Mouse (Mus musculus) frontal cortex, postnatal 14 days (tissue): ENCODE data around the gene Bcar3.
A peak's percentile ranks its signal among the peaks of the same experiment; 100 is the strongest.
"Not testable (repeated sequence)": the region's sequence is repeated elsewhere in the genome, so short reads cannot be mapped to it uniquely, and the experiment has no call there.

Experiments
- DNase-seq, 2 experiments: peaks; one replicate each; pipeline ENCODE4 v3.0.0; 2022; ENCODE audit warnings: low spot score in 2 of 2

The Bcar3 gene

DNA sequence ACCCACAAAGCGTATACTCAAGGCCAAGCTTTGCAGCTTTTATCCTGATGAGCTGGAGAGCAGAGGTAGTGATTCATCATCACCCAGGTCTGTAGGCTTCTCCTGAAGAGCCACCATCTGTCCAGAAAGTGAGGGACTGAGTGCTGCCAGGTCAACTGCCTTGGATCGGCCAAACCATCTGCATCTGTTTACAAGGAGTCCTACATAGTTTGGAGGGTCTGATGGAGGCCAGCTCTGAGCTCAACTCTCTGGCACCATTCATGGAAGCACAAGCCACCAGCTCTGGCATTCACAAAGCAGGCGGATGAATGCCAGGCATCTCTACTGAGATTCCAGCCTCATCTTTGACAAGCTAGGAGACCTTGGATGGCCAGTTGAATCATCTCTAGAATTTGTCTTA, 87.7 kb downstream of the Bcar3 start:
- no peak for DNase-seq

DNA sequence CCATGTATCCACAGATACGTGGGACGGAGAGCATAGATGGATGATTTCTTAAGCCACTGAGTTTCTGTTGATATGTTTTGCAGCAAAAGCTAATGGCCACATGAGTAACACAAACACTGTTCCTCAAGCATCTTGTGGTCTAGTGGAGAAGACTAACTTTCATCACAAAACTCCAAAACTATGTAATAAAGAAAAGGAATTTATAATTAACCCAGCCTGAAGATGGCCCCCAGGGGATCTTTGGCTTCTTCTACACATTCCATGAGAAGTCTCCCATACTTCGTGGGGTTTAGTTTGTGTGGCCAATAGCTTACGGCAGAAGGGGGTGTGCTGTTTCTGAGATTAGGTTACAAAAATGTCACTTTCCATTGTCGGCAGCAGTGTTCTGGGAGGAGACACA, 92.5 kb downstream of the Bcar3 start:
- no peak for DNase-seq

DNA sequence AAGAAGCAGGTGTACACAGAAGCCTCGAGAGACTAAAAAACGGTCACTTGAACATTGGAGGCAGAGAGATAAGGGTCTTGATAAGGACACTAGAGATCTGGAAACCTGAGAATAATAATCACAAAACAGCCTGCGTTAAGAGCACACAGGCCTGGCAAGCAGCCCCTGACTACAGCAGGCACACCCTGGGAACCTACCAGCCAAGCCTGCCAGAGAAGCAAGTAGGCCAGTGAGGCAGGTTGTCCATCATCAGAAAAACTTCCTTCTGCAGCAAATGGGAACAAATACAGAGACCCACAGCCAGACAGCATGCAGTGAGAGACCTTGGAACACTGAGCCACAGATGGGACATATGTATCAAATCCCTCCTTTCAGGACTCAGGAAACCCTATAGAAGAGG, 93.8 kb downstream of the Bcar3 start:
- no peak for DNase-seq

DNA sequence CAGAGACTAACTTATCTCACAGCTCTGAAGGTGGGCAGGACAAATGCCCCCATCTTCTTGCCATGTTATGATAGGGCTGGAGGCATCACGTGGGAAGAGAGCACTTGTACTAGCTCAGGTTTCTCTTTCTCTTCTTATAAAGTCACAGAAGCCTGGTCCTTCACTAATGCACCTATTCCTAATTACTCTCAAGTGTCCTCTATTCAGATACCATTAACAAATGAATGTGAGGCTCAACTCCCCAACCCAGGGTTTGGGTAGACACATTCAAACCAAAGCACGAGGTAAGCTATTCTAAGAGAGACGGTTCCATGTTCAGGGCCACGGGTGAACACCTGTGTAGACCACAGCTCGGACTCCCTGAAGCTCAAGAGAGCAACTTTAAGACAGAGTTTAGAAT, 96.0 kb downstream of the Bcar3 start:
- no peak for DNase-seq

DNA sequence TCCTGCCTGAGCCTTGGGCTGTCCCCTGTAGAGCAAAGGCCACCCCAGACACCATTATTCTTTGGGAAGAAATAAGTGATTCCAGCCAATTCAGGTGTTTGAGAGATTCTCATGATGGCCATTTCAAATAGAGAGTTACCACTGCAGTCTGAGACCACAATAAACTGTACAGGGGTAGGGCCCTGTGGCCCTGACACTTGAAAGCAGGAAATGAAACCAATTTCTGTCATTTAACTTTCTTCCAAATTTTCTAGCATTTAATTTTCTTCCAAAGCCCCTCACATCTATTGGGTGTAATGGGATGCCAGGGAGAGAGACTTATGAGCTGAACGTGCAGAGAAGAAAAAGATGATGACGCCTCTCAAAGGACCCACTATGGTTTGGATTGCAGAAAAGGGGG, 97.2 kb downstream of the Bcar3 start:
- DNase-seq = no peak

DNA sequence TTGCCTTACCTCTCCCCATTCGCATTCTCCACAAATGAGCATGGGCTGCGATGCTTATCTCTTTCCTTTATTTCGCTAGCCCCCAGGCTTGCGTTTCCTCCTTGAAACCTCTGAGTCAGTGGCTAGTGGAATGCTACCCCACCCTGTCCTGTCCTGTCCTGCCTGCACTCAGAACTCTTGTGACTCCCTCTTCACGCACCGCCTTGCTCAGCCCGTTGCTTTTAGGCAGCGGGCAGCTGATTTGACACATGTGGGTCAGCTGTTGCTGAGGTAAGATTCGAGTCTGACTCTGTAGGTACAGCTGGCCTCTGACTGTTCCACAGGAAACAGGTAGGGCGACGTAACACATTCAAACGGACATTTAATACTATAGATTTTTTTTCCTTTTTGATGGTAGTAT, 97.9 kb downstream of the Bcar3 start:
- no peak for DNase-seq

DNA sequence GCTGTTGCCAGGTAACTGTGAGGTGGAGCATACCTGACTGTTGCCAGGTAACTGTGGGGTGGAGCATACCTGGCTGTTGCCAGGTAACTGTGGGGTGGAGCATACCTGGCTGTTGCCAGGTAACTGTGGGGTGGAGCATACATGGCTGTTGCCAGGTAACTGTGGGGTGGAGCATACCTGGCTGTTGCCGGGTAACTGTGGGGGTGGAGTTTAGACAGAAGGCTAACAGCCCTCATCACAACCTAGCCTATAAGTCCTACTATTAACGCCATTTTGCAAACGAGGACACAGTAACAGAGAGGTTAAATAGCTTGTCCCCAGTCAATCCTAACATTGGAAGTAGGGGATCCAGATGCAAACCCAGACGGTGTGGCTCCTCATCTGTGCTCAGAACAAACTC, 99.5 kb downstream of the Bcar3 start:
- not testable (repeated sequence) for DNase-seq

DNA sequence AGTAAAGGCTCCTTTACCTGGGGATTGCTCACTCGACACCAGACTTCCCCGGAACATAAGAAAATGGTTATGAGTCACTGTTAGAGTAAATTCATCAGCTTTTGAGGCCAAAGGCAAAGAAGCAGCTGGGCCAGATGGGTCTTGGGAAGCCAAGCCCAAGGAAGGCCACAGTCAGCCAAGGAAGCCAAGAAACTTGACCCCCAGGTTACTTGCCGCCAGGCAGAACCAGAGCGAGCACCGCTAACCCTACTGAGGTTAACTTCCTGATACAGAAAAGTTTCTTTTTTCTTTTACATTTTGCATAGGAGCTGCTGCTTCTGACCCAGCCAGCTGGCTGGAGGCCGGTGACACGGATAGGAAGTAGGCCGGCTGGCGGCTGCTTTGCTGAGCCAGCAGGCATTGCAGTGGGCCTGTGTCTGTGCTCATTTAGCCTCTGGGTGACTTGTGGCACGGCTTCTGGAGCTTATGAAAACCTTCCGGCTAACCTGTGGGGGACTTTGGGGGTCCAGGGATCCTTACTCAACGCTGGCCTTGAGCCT, 100.0 kb downstream of the Bcar3 start:
- no peak for DNase-seq

DNA sequence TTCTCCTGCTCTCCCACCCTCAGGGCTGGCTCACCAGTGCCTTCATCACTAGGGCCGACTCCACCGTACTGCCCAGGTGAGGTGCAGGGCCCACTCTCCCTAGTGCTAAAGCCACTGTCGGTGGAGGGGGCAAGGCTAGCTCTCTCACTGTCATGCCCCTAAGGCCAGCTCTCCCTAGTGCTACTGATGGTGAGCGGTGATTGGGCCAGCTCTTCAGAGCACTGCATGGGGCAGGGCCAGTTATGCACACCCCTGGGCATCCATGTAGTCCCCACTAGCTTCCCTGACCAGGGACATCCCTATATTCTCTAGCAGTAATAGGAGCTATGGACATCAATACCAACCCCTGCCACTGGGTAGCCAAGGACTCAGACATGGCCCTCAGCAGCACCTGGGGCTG, 103.0 kb downstream of the Bcar3 start:
- no peak for DNase-seq

DNA sequence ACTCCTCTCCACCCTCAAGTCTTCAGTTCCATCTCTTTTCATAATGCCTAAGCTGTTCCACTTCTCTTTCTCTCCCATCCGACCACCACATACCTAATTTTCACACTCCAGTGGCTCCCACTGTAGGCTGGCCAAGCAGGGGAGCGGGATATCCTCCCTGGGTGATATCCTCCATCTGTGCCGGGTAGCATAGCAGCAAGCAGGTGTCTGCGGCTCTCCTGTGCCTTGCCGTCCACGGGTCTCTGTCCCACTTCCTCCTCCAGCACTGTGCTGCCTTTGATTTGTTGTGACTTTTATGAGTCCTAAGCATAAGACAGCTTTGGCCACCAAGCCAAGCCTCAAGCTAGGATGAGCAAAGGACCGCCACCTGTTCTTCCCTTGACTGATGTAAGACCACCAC, 103.5 kb downstream of the Bcar3 start:
- DNase-seq = no peak

DNA sequence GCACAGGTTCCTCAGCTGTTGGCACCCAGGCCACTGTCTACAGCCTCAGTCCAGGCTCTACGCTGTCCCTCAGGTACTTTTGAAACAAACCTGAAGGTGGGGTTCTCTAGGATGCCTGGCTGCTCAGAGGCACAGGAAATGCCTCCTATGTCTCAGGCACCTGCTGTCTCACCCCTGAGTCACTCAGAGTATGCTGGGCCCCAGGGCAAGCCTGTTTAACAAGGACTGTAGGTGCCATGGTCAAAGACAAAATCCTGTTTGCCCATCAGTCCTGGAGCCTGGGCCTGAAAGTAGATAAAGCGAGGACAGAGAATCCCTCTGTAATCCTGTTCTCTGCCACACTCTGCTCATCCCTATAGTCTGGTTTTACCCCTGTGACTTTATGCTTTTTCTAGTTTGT, 107.1 kb downstream of the Bcar3 start:
- DNase-seq = no peak

DNA sequence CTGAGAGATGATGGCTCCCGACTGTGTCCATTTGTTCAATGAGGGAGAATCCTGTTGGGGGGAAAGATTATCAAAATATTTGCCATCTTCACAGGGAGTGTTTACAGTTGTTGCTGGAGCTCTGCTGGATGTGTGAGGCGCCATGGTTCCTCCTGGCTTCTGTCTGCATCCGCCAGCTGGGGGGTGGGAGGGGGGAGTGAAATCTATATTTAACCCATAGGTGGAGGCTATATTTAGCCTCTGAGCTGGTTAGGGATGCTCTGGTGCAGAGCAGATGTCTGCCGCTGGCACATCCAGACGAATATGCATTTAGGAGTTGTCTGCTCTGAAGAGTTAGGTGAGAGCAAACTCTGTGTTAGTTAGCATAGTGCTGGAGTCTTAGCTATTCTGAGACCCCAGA, 108.2 kb downstream of the Bcar3 start:
- no peak for DNase-seq

DNA sequence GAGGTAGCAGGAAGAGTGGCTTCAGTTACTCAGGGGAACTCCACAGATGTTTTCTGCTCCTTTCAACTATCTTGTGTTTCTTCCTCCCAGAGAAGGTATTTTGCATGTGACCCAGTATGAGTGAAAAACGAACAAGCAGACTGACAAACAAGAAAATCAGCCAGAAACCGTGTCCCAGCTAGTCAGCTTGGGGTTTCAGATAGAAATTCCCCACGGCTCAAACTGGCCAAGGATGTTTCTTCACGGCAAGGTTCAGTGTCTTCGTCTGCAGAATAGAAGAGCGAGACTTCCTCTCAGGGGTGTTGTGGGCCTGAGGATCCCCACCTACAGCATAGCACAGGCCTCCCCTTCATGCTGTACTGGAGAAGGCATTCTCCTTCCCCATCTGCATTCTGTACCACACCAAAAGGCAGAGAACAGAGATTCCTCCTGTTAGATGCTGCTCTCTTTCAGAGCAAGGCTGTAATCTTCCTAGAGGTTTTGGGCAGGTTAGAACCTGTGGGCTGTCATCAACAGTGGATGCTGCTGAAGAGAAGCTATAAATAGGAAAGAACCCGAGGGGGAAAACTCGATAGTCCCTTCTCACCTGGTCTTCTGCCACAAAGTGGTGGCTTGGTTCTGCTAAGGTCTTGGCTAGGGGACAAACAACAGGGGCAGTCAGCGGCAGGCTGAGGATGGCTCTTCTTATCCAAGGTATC, 110.1 kb downstream of the Bcar3 start:
- no peak for DNase-seq

DNA sequence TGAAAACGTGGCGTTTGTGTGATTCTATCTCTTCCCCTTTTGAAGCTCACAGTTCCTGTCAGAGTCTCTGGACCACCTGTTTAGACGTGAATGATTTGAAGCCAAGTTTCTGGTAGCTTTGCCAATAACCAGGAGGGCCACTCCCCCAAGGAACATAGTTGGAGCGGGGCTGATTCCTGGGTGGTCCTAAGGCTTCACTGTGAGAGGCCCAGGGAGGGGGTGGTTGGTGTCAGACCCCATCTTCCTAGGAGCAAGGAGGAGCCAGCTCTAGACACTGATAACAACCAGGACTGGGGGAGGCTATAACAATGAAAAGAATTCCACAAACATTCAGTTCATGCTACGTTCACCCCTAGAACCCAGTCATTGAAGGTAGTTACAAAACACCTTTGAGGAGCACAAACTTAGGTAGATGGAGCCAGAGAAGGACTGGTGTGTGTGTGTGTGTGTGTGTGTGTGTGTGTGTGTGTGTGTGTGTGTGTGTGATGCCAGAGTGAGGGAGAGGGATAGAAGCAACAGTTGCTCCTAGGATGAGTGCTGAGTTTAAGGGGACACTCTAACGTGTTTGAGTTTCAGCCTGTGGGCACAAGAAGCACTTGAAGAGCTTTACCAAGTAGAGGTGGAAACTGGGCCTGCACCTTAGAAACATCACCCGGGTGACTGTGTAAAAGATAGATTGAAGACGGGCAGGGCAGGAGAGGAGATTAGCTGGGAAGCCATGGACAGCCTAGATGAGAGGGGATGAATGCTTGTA, 111.4 kb downstream of the Bcar3 start:
- no peak for DNase-seq

DNA sequence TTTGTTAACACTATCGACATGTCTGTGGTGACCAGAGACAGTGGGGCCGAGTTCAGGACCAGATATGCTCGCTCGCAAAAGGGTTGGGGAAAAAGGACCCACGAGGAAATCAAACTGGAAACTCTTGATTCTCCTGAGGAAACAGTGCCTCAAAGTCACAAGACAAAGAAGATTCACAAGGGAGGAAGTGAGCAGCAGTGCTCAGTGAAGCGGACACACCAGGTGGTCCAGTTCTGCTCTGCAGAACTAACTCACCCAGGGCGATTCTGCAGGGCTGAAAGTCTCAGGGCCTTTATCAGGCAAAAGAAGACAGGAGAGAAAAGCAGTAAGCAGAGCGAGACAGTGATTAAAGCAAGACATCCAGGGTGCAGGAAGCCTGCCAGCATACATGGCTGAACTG, 112.5 kb downstream of the Bcar3 start:
- DNase-seq = no peak

DNA sequence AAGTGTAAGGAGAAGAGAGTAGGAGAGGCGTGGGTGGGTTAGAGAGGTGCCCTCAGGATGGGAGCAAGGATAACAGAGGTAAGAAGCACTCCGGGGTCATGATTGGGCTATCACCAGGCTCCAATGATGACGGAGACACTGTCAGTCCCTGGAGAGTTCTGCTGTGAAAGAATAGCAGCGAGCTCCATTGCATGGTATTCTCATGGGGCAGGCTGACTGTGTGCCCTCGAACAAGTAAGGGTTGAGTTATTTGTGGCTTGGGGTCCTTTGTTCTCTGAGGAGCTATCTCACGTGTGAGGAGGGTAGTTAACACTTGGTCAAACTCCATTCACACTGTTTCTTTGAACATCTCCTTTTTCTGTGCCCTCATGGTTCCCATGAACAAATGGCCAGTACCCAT, 113.8 kb downstream of the Bcar3 start:
- no peak for DNase-seq

DNA sequence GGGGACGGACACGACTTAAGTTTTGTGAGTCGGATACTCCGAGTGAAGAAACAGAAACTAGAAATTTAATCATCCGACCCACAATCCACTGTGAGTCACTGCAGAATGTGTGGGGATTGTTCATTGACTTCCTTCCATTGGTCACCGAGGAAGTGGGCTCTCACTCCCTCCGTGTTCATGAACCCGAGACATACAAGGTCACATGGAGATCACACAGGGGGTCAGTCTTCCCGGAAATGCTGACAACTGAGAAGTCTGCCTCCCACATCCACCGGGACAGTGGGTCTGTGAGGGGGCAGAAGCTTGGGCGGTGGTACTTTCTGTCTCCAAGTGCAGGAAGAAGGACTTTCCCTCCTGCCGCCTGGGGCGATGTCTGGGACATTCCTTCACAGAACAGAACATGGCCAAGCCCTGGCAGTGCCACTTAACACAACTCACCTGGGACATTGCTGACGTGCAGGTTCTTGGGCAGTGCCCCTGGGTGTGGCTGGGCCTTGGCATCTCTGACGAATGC, 114.9 kb downstream of the Bcar3 start:
- no peak for DNase-seq

DNA sequence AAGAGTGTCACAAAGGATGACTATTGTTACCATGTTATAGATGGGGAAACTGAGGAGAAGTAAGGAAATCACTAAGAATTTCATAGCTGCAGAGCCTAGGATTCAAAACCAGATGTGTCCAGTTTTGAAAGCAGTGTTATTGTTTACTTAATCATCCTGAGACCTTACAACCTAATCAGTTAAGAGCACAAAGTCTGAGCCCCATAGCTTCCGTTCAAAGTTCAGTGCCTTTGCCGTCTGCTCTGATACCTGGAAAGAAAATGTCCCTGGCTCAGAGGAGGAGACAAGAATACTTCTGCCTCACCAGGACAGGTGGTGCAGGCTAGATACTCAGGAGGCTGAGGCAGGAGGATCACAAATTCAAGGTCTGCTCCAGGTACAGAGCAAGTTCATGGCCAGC, 117.7 kb downstream of the Bcar3 start:
- no peak for DNase-seq

DNA sequence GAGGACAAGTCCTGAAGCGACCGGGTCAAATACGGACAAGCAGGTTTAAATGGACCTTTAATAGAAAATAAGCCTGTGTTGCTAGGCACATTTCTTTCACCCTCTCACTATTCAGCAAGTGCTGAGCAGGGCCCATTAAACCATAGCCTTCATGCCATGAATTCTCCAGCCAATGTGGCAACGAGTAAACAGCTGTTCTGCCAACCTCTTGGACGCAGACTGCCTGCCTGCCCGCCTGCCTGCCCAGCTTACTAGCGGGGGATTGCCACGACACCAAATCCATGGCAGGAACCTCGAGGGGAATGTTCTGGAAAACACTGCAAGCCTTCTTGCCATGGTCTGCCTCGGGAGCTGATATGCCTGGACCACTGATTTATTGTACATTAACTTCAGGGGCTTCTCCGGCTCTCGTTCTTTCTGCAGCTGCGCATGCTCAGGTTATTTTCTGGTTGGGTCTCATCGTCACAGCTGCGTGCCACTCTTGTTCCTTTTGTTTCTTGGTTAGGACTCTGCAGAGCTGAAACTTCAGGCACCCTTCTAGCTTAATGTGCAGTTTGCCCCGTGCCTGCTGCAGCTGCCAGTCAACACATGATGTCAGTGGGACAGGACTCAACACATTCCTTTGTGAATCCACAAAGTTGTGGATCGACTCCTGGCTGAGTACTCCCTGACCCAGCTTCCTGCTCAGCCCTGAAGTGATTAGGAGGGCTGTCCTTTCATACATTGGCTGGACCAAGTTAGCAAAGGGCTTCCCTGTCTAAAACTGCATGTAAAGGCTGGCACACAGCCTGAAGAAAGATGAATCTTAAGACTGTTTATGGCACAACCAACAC, 120.0 kb downstream of the Bcar3 start:
- peak in 1 of 2 experiments; percentile 35 for DNase-seq

DNA sequence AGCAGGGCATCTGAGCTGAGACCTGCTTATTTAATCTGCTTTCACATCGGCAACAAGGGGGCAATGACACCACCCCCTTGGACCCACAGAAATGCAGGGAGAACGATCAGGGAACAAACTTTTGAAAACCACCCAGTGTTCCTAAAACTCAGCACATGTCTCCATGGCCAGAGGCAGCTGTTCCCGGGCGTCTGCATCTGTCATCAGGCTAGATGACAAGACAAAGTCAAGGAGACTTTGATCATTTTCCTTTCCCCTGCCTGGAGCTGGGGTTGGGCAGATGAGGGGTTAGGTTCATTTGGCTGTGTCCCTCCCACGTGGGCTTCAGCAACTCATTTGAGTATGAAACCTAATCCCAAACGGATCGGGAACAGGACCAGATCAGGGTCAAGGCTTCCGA, 120.9 kb downstream of the Bcar3 start:
- no peak for DNase-seq

DNA sequence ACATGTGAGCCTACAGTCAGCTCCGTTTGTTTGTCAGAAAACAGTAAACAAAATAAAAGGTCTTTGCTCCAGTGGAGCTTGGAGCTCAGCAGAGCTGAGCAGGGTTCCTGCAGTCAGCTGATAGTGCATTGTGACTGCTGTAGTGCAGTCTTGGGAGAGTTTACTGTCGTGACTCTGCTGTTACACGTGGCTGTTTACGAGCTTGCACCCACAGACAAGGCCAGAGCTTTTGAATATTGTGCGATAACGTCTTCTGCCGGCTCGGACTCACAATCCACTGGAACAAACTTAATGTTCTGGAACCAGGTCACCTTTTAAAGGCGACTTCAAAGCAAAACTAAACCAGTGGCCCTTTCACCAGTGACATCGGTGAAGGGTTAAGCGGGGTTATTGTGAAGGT, 123.5 kb downstream of the Bcar3 start:
- no peak for DNase-seq

DNA sequence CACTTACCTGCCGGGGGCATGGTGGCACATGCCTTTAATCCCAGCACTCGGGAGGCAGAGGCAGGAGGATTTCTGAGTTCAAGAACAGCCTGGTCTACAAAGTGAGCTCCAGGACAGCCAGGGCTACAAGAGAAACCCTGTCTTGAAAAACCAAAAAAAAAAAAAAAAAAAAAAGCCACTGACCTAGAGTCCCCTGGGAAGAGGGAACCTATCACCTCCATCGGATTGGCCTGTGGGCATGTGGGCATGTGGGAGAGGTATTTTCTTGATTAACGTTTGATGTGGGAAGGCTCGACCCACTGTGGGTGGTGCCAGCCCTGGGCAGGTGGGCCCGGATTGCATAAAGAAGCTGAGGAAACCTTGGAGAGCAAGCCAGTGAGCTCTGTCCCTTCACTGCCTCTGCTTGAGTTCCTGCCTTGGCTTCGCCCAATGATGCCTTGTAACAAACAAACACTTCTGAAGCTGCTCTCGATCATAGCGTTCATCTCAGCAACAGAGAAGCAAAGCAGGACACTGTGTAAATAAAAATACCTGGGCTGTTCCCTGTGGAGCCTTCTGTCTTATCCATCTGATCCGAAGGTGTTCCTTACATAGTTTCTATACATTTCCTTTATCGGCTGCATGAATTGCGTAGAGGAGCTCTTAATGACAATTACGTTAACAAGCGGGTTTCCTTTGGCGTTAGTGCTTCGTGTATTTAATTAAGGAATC, 124.8 kb downstream of the Bcar3 start:
- DNase-seq = no peak
